Mouse (Mus musculus) C3H10T1/2 (cell line): ENCODE measurements around the gene Crhr1. TPM values are rescaled to one million over a fixed set of nuclear protein-coding genes. Genes with fewer than 3 reads are reported as not detected.

Experiments
- polyA plus RNA-seq, 2 experiments: library from polyadenylated mRNA; unstranded; fragments of >200 nt; fragmentation: generic; extraction: Trizol; gene quantifications; one replicate each; pipeline ENCODE4 v1.2.1; 2012; ENCODE audit warnings: missing spikeins in 2 of 2

Gene Crhr1
- under 1 TPM; 0.06 to 0.11 TPM for polyA plus RNA-seq

GRCm38 (mm10) chr11:104132580-104133441, at the start of gene Crhr1:
Crhr1 (plus strand) TSS chr11:104132855.

GRCm38 (mm10) chr11:104186135-104186836, 53.6 kb downstream of the Crhr1 start, which contains the start of gene Sppl2c:
Sppl2c (plus strand) TSS chr11:104186327.

Other genes starting within 250 kb of the Crhr1 start
- gene Nsf, start 178.8 kb upstream of the Crhr1 start, polyA plus RNA-seq = 10 to 100 TPM in 1 of 2 experiments, 1 to 10 TPM in 1; 8.1 to 23.0 TPM
- gene Arf2, start 166.1 kb upstream of the Crhr1 start, polyA plus RNA-seq = 10 to 100 TPM in 1 of 2 experiments, 1 to 10 TPM in 1; 4.8 to 58.1 TPM
- gene Sppl2c, start 53.5 kb downstream of the Crhr1 start, polyA plus RNA-seq = not detected
- under 1 TPM; 0.11 to 0.81 TPM for gene Mapt, start 98.5 kb downstream of the Crhr1 start, polyA plus RNA-seq